Mouse (Mus musculus): ENCODE results near the gene Myo5c. TPM values are rescaled to one million over a fixed set of nuclear protein-coding genes. Genes with fewer than 3 reads are reported as not detected.

Myo5c gene
- total and polyA plus RNA-seq, 2 experiments from 2014 or later = 0.22 to 0.62 TPM

DNA sequence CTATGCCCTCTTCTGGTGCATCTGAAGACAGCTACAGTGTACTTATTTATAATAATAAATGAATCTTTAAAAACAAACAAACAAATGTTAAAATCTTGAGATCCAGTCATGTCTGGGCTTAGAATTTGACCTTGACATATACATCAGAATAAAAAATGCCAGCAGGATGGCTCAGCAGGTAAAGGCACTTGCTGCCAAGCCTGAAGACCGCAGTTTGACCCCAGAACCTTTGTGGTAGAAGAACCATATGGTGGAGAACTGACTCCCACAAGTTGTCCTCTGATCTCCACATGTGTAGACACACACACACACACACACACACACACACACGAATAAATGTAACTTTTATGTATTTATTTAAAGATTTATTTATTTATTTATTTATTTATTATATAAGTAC lies 71.2 kb downstream of the Myo5c start:
- ATAC-seq (ENCODE audit: low FRiP score) = no peak
- WGBS = 82% methylated on average over 2 of the region's 2 CpGs
- Histone ChIP-seq H3K27ac (ENCODE audit: low read depth, low read length) (no peak overlapping the region), H3K4me2 (ENCODE audit: low read depth, low read length, poor library complexity, severe bottlenecking) (no peak overlapping the region), H3K4me3 (ENCODE audit: low read depth, low read length) (no peak overlapping the region), H3K4me1 (ENCODE audit: insufficient read depth, low read length) (no peaks in the 10 kb centered on the region), H3K36me3 (ENCODE audit: insufficient read depth, low read length) (no peaks in the 10 kb centered on the region), H3K9ac (replicated peaks; ENCODE audit: low read length, poor library complexity, severe bottlenecking) (no peak overlapping the region), H3K9me3 (ENCODE audit: low read length) (no peaks in the 10 kb centered on the region), H3K27me3 (ENCODE audit: insufficient read depth, low read length) (no peaks in the 10 kb centered on the region)
- no peak for TF ChIP-seq CTCF (IDR thresholded peaks at IDR 0.05)
- no peak for DNase-seq (ENCODE audit: low spot score)

DNA sequence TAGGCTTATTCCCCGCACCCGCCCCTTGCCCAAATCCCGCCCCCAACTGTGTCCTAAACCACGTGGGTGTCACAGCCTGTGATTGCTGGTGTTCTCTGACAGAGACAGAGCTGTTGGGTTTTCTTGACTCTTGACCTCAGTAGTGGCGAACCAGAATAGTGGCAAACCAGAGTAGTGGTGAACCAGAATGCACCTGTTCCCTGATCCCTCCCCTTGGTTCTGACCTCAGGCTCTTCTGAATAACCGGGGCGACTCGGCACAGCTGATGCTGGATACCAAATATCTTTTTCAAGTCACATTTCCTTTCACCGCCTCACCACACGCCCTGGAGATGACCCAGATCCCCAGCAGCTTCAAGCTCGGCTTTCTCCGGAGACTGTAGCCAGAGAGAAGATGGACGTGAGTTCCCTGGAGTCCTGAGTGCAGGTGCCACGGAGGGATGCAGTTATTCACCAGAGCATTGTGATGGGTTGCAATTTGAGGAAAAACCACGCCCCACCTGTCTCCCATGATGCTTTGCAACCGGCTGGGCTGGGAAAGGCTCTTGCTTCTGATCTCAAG lies 72.0 kb downstream of the Myo5c start:
- WGBS = 45% methylated on average over 16 of the region's 16 CpGs
- Histone ChIP-seq H3K4me3 (ENCODE audit: low read depth, low read length) (no peak overlapping the region), H3K9ac (replicated peaks; ENCODE audit: low read length, poor library complexity, severe bottlenecking) (no peak overlapping the region), H3K4me2 (ENCODE audit: low read depth, low read length, poor library complexity, severe bottlenecking) (0 out of 2 replicates have a peak overlapping the region, but pooled peaks have one; percentile 4), H3K36me3 (ENCODE audit: insufficient read depth, low read length) (no peaks in the 10 kb centered on the region), H3K27me3 (ENCODE audit: insufficient read depth, low read length) (no peaks in the 10 kb centered on the region), H3K4me1 (ENCODE audit: insufficient read depth, low read length) (no peaks in the 10 kb centered on the region), H3K27ac (ENCODE audit: low read depth, low read length) (no peak overlapping the region), H3K9me3 (ENCODE audit: low read length) (no peaks in the 10 kb centered on the region)
- DNase-seq (ENCODE audit: low spot score) = no peak
- ATAC-seq (ENCODE audit: low FRiP score) = no peak
- no peak for TF ChIP-seq CTCF (IDR thresholded peaks at IDR 0.05)

DNA sequence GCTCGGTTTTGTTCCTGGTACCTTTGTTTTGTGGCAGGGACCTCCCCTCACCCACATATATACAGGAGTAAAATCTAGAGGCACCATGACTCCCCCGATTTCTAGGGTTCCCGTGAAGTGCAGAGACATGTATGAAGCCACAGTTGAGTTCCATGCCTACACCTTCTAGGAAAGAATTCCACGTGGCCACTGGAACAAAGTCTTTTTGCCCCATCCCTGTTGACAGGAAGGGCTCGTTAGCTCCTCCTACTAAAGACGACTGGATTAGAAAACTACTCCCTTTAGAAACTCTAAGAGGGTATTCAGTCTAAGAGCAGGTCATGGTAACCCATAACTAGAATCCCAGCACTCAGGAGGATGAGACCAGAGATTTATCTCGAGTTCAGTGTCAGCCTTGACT lies 72.5 kb downstream of the Myo5c start:
- Histone ChIP-seq H3K4me1 (ENCODE audit: insufficient read depth, low read length) (no peaks in the 10 kb centered on the region), H3K27me3 (ENCODE audit: insufficient read depth, low read length) (no peaks in the 10 kb centered on the region), H3K4me2 (ENCODE audit: low read depth, low read length, poor library complexity, severe bottlenecking) (0 out of 2 replicates have a peak overlapping the region, but pooled peaks have one; percentile 4), H3K9ac (replicated peaks; ENCODE audit: low read length, poor library complexity, severe bottlenecking) (no peak overlapping the region), H3K36me3 (ENCODE audit: insufficient read depth, low read length) (no peaks in the 10 kb centered on the region), H3K4me3 (ENCODE audit: low read depth, low read length) (no peak overlapping the region), H3K27ac (ENCODE audit: low read depth, low read length) (no peak overlapping the region), H3K9me3 (ENCODE audit: low read length) (no peaks in the 10 kb centered on the region)
- WGBS = 39% methylated on average over 7 of the region's 7 CpGs
- no peak for ATAC-seq (ENCODE audit: low FRiP score)
- TF ChIP-seq CTCF (IDR thresholded peaks at IDR 0.05) = no peak
- DNase-seq (ENCODE audit: low spot score) = no peak

DNA sequence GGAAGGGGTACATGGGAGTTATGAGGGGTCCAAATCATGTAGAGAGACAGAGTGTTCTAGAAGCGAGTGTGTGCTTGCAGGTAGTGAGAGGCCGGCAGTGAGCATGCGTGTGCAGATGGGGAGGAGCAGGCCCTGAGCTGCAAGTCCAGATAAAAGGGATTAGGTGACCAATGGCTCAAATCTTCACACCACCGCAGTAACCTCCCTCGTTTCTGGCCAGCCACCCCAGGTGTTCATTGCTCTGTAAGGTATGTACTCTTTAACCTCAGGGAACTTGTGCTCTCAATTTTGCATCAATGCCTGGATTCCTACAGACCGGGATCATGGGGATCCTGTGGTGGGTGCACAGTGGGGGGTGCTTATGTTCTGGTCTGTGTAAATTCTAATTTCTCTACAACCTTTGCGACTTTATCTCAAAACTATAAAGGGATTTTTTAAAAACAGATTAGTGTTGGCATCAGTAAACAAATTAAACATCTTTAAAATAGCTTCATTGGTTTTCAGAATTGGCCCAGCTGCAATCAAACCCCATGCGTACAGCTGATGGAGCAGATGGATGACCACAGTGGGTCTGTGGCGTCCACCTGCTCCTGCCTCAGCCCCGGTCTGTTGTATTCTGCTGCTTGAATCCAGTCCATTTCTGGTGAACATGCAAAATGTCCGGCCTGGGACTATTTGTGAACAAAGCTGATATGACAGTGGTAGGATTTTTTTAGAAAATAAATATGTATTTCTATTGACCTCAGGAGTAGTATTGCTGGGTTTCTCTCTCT lies 74.5 kb downstream of the Myo5c start, which contains the start of gene Gnb5:
TSS of gene Gnb5 (plus strand) at position 163 of the 773 bp plus-strand sequence.
- no peak within 1 kb of the TSS for H3K27ac ChIP-seq (ENCODE audit: low read depth, low read length)

GRCm38 (mm10) chr9:75307015-75307414 lies 75.2 kb downstream of the Myo5c start:
- Histone ChIP-seq H3K27me3 (ENCODE audit: insufficient read depth, low read length) (no peaks in the 10 kb centered on the region), H3K9me3 (ENCODE audit: low read length) (no peaks in the 10 kb centered on the region), H3K4me3 (ENCODE audit: low read depth, low read length) (no peak overlapping the region), H3K36me3 (ENCODE audit: insufficient read depth, low read length) (no peaks in the 10 kb centered on the region), H3K4me2 (ENCODE audit: low read depth, low read length, poor library complexity, severe bottlenecking) (no peak overlapping the region), H3K4me1 (ENCODE audit: insufficient read depth, low read length) (no peaks in the 10 kb centered on the region), H3K9ac (replicated peaks; ENCODE audit: low read length, poor library complexity, severe bottlenecking) (no peak overlapping the region), H3K27ac (ENCODE audit: low read depth, low read length) (no peak overlapping the region)
- no peak for ATAC-seq (ENCODE audit: low FRiP score)
- 89% methylated on average over 5 of the region's 5 CpGs for WGBS
- TF ChIP-seq CTCF (IDR thresholded peaks at IDR 0.05) = no peak
- DNase-seq (ENCODE audit: low spot score) = no peak

More for the DNA sequence above, 74.5 kb downstream of the Myo5c start, which contains the start of gene Gnb5:
- H3K4me3 ChIP-seq (ENCODE audit: low read depth, low read length) = no peak within 1 kb of the TSS
- H3K4me1 ChIP-seq (ENCODE audit: insufficient read depth, low read length) = no peaks in the 10 kb centered on the region
- no peaks in the 10 kb centered on the region for H3K36me3 ChIP-seq (ENCODE audit: insufficient read depth, low read length)
- H3K27me3 ChIP-seq (ENCODE audit: insufficient read depth, low read length) = no peaks in the 10 kb centered on the region
- 68% methylated on average over 11 of the region's 11 CpGs for WGBS
- H3K9me3 ChIP-seq (ENCODE audit: low read length) = no peaks in the 10 kb centered on the region
- no peak within 1 kb of the TSS for H3K9ac ChIP-seq (replicated peaks; ENCODE audit: low read length, poor library complexity, severe bottlenecking)
- no peak for TF ChIP-seq CTCF (IDR thresholded peaks at IDR 0.05)
- DNase-seq (ENCODE audit: low spot score) = peak; percentile 61
- H3K4me2 ChIP-seq (ENCODE audit: low read depth, low read length, poor library complexity, severe bottlenecking) = no peak within 1 kb of the TSS
- no peak for ATAC-seq (ENCODE audit: low FRiP score)

DNA sequence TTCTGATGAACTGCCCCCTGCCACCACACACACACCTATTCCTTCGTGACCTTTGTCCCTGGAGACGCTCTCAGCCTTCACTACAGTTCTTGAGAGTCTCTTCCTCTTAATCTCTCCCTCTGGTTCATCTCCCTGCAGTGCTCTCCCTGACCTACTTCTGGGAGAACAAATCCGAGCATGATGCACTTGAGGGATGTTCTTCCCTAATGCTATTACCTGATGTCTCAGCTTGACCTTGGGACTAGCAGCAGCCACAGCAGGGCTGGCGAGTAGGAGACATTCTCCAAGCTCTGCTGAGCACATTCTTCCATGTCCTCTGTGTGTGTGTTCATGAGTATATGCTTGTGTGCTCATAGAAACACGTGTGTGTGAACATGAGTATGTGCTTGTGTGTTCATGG lies 76.8 kb downstream of the Myo5c start:
- Histone ChIP-seq H3K9me3 (ENCODE audit: low read length) (no peaks in the 10 kb centered on the region), H3K36me3 (ENCODE audit: insufficient read depth, low read length) (no peaks in the 10 kb centered on the region), H3K27ac (ENCODE audit: low read depth, low read length) (no peak overlapping the region), H3K4me2 (ENCODE audit: low read depth, low read length, poor library complexity, severe bottlenecking) (no peak overlapping the region), H3K4me1 (ENCODE audit: insufficient read depth, low read length) (no peaks in the 10 kb centered on the region), H3K27me3 (ENCODE audit: insufficient read depth, low read length) (no peaks in the 10 kb centered on the region), H3K4me3 (ENCODE audit: low read depth, low read length) (no peak overlapping the region), H3K9ac (replicated peaks; ENCODE audit: low read length, poor library complexity, severe bottlenecking) (no peak overlapping the region)
- DNase-seq (ENCODE audit: low spot score) (no peak), ATAC-seq (ENCODE audit: low FRiP score) (no peak)
- TF ChIP-seq CTCF (IDR thresholded peaks at IDR 0.05) = no peak
- WGBS = 58% methylated on average over 5 of the region's 5 CpGs

Data from midbrain, postnatal 0 days (tissue).